10 mouse cellular contexts compared by ENCODE assay signal in genomic region chr2:128704474-128704873, GRCm38 (mm10). TPM values are rescaled to one million over a fixed set of nuclear protein-coding genes. Genes with fewer than 3 reads are reported as not detected.
A peak's percentile ranks its signal among the peaks of the same experiment; 100 is the strongest.
DNase-seq lines count a peak whose midpoint lies in the region; ATAC-seq and TF ChIP-seq lines count a peak whose summit lies in the region.
"Had no signal": no experiment of that assay in that cellular context is flagged by ENCODE, and none has a peak within 500 bp of the region (broad histone marks: within the 10 kb centered on the region; RNA-seq: fewer than 3 reads in every experiment).

No protein-coding gene starts in this region.

- no peaks in the 10 kb centered on the region for H3K9me3 ChIP-seq in heart, embryonic 10.5 days
- no peaks in the 10 kb centered on the region for H3K9me3 ChIP-seq in heart, embryonic 16.5 days (replicated peaks; ENCODE audit: control insufficient read depth, low read length)
- H3K9me3 ChIP-seq in hindbrain, embryonic 12.5 days (replicated peaks) = no peaks in the 10 kb centered on the region

- peak overlapping the region; percentile 36 for H3K4me3 ChIP-seq in heart, adult 2 months
- no peak overlapping the region for H3K4me3 ChIP-seq in heart, embryonic 10.5 days
- H3K4me3 ChIP-seq in bone marrow macrophage, adult 2 months (ENCODE audit: insufficient read depth, low read length) = no peak overlapping the region
- H3K4me3 ChIP-seq in heart, embryonic 16.5 days (ENCODE audit: low read length) = no peak overlapping the region
- H3K4me3 ChIP-seq in hindbrain, embryonic 12.5 days = no peak overlapping the region

- no peaks in the 10 kb centered on the region for H3K27me3 ChIP-seq in heart, adult 2 months (ENCODE audit: control insufficient read depth, insufficient read depth, low read length)
- H3K27me3 ChIP-seq in heart, embryonic 10.5 days (ENCODE audit: insufficient read depth, poor library complexity, severe bottlenecking) = no peaks in the 10 kb centered on the region
- no peaks in the 10 kb centered on the region for H3K27me3 ChIP-seq in heart, embryonic 16.5 days (ENCODE audit: control insufficient read depth, insufficient read depth, low read length)
- peaks cover 2% of the 10 kb centered on the region; the same call in 1 of the 2 replicates for H3K27me3 ChIP-seq in hindbrain, embryonic 12.5 days

- peaks cover 5% of the 10 kb centered on the region; the same call in 1 of the 2 replicates for H3K36me3 ChIP-seq in heart, adult 2 months (ENCODE audit: control insufficient read depth, insufficient read depth, low read length)
- H3K36me3 ChIP-seq in heart, embryonic 10.5 days = no peaks in the 10 kb centered on the region
- no peaks in the 10 kb centered on the region for H3K36me3 ChIP-seq in heart, embryonic 16.5 days (ENCODE audit: control insufficient read depth, insufficient read depth)
- no peaks in the 10 kb centered on the region for H3K36me3 ChIP-seq in hindbrain, embryonic 12.5 days

- no peak overlapping the region for H3K4me2 ChIP-seq in heart, embryonic 16.5 days (ENCODE audit: low read depth, low read length)
- H3K4me2 ChIP-seq in hindbrain, embryonic 12.5 days (replicated peaks) = no peak overlapping the region

- H3K79me2 ChIP-seq in heart, adult 2 months (replicated peaks; ENCODE audit: control insufficient read depth, insufficient read depth, low read length) = no peaks in the 10 kb centered on the region

- peak; percentile 41; the same call in 1 of the 2 replicates for ATAC-seq in heart, embryonic 16.5 days (replicated peaks; ENCODE audit: extremely low read depth, insufficient read depth, low FRiP score)
- ATAC-seq in hindbrain, embryonic 12.5 days (ENCODE audit: low FRiP score) = no peak

- 40% methylated on average over 3 of the region's 3 CpGs for WGBS in heart, adult 2 months
- 85% methylated on average over 3 of the region's 3 CpGs for WGBS in heart, embryonic 10.5 days
- 77% methylated on average over 3 of the region's 3 CpGs for WGBS in heart, embryonic 16.5 days
- whole genome bisulfite sequencing in hindbrain, embryonic 12.5 days = 95% methylated on average over 3 of the region's 3 CpGs

- DNase-seq in heart, adult 2 months = peak in 1 of 2 experiments; percentile 50
- no peak for DNase-seq in heart, embryonic 10.5 days (ENCODE audit: low spot score)
- peak; percentile 56 to 66 for DNase-seq in kidney, postnatal 25 days
- DNase-seq in thymus, postnatal 36 days = no peak
- DNase-seq: cerebellum, postnatal 36 days; spleen, adult 18-20 months; thymus, adult 18-20 months had no signal

- 0 out of 2 replicates have a peak, but pooled peaks have one; percentile 24 for TF ChIP-seq EP300 in heart, adult 2 months (IDR thresholded peaks at IDR 0.05; ENCODE audit: insufficient read depth, low read depth, low read length)

- H3K27ac ChIP-seq in heart, adult 2 months = peak overlapping the region; percentile 75
- H3K27ac ChIP-seq in heart, embryonic 10.5 days = no peak overlapping the region
- H3K27ac ChIP-seq in bone marrow macrophage, adult 2 months (ENCODE audit: insufficient read depth, low read depth, low read length) = peak overlapping the region; percentile 34; the same call in 1 of the 2 replicates
- H3K27ac ChIP-seq in heart, embryonic 16.5 days (ENCODE audit: low read length) = 0 out of 2 replicates have a peak overlapping the region, but pooled peaks have one; percentile 12
- no peak overlapping the region for H3K27ac ChIP-seq in hindbrain, embryonic 12.5 days

- TF ChIP-seq CTCF in heart, adult 2 months (IDR thresholded peaks at IDR 0.05) = peak; percentile 56
- TF ChIP-seq CTCF in bone marrow macrophage, adult 2 months (IDR thresholded peaks at IDR 0.05; ENCODE audit: low read depth, low read length) = no peak

- peak; percentile 48; the same call in 1 of the 2 replicates for TF ChIP-seq POLR2A in heart, adult 2 months (IDR thresholded peaks at IDR 0.05; ENCODE audit: insufficient read depth, low read depth, low read length)
- TF ChIP-seq POLR2A in bone marrow macrophage, adult 2 months (IDR thresholded peaks at IDR 0.05; ENCODE audit: borderline replicate concordance, low read depth, low read length) = no peak

- H3K4me1 ChIP-seq in heart, adult 2 months (ENCODE audit: control insufficient read depth, insufficient read depth, low read length) = peaks cover 2% of the 10 kb centered on the region; the same call in 1 of the 2 replicates
- H3K4me1 ChIP-seq in heart, embryonic 10.5 days = no peaks in the 10 kb centered on the region
- peaks cover 38% of the 10 kb centered on the region for H3K4me1 ChIP-seq in bone marrow macrophage, adult 2 months (ENCODE audit: control insufficient read depth, insufficient read depth, low read length)
- peaks cover 5% of the 10 kb centered on the region for H3K4me1 ChIP-seq in heart, embryonic 16.5 days (ENCODE audit: control insufficient read depth, insufficient read depth, low read length)
- H3K4me1 ChIP-seq in hindbrain, embryonic 12.5 days = peaks cover 2% of the 10 kb centered on the region; the same call in 1 of the 2 replicates

- intact Hi-C loops in heart, adult 2 months (cut with DNase I) = no loop called here

- H3K9ac ChIP-seq in heart, adult 2 months (ENCODE audit: low read depth, low read length) = peak overlapping the region; percentile 39; the same call in 1 of the 2 replicates
- no peak overlapping the region for H3K9ac ChIP-seq in heart, embryonic 16.5 days (ENCODE audit: low read length)
- no peak overlapping the region for H3K9ac ChIP-seq in hindbrain, embryonic 12.5 days

RNA-seq across cellular contexts. Expression of gene Mertk, which starts 5.7 kb away (rescaled TPM):
- 1 to 10 TPM; 4.0 to 6.5 TPM for total RNA-seq in heart, adult 2 months (2021)
- polyA plus RNA-seq in heart, adult 2 months (2012; rRNA removed) = 2.5 and 3.3 TPM in 2 replicates
- polyA plus RNA-seq in heart, embryonic 10.5 days (2016; fragmentation: Nextera tagmentation; extraction: Ambion mirVana) = 3.5 and 5.0 TPM in 2 replicates
- polyA plus RNA-seq in bone marrow macrophage, adult 2 months (2012; ENCODE audit: insufficient read depth, insufficient read length, missing spikeins) = 52.5 and 53.2 TPM in 2 replicates
- polyA plus RNA-seq in heart, embryonic 16.5 days (2015; fragmentation: Nextera tagmentation; extraction: Ambion mirVana) = 3.7 and 4.2 TPM in 2 replicates
- polyA plus RNA-seq in hindbrain, embryonic 12.5 days (2016; fragmentation: Nextera tagmentation; extraction: Ambion mirVana) = 6.5 and 6.8 TPM in 2 replicates

RNA-seq across cellular contexts. Expression of gene Anapc1, which starts 17.3 kb away (rescaled TPM):
- total RNA-seq in heart, adult 2 months (2021) = 10 to 100 TPM; 39.4 to 45.5 TPM
- polyA plus RNA-seq in heart, adult 2 months (2012; rRNA removed) = 31.0 and 33.4 TPM in 2 replicates
- polyA plus RNA-seq in heart, embryonic 10.5 days (2016; fragmentation: Nextera tagmentation; extraction: Ambion mirVana) = 66.6 and 68.7 TPM in 2 replicates
- polyA plus RNA-seq in bone marrow macrophage, adult 2 months (2012; ENCODE audit: insufficient read depth, insufficient read length, missing spikeins) = 57.0 and 61.1 TPM in 2 replicates
- polyA plus RNA-seq in heart, embryonic 16.5 days (2015; fragmentation: Nextera tagmentation; extraction: Ambion mirVana) = 32.8 and 38.2 TPM in 2 replicates
- polyA plus RNA-seq in hindbrain, embryonic 12.5 days (2016; fragmentation: Nextera tagmentation; extraction: Ambion mirVana) = 79.1 and 82.8 TPM in 2 replicates

Comparison
In these comparisons a context has a peak if more than half of its experiments do, and no peak if none do; other contexts are left out.
1. H3K27ac ChIP-seq: peak in heart, adult 2 months (single experiment), bone marrow macrophage, adult 2 months (single experiment) and heart, embryonic 16.5 days (single experiment); none in heart, embryonic 10.5 days (single experiment) and hindbrain, embryonic 12.5 days (single experiment).
2. DNase-seq: peak in kidney, postnatal 25 days (2 of 2); none in heart, embryonic 10.5 days (single experiment) and thymus, postnatal 36 days (0 of 2).